Mouse (Mus musculus) liver, adult 2 months (tissue): ENCODE measurements around the gene H2afz.

ENCODE experiments used
- CTCF ChIP-seq: fragments of 200-500 bp; IDR thresholded peaks from 2 replicates; pipeline ENCODE4 v1.5.1; 2011; ENCODE audit warnings: low read depth, low read length, control low read depth
- POLR2A ChIP-seq: fragments of 200-500 bp; IDR thresholded peaks from 2 replicates; pipeline ENCODE4 v1.6.1; 2011; ENCODE audit warnings: low read length, control low read depth; ENCODE audit not compliant: insufficient read depth; ENCODE audit errors: extremely low read depth

DNA sequence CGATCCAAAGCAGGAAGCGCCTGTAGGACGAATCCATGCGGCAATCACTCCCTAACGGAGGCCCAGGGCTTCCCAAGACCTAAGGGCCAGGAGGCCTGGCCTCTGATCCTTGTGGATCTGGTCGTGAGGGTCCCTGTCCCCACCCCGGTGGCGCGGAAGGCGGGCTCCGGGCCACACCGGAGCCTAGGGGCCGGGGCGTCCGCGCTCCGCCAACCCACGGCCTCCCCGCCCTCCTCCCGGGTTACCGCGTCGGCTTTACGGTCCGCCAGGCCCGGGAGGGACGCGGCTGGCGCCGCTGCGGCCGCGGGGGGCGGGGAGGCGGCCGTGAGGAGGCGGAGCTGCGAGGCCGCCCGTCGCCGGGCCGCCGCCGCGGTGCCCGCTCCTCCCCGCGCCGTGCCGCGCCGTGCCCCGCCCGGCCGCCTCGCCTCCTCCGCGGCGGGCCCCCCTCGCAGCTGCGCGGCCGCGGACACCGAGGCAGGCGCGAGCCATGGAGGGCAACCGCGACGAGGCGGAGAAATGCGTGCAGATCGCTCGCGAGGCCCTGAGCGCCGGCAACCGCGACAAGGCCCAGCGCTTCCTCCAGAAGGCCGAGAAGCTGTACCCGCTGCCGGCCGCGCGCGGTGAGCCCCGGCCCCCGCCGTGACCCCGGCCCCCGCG lies 3.3 kb downstream of the H2afz start, which contains the start of gene Dnajb14:
- no peak for TF ChIP-seq CTCF
- TF ChIP-seq POLR2A = 0 out of 2 replicates have a peak, but pooled peaks have one; percentile 41
